Mouse (Mus musculus): ENCODE results near the gene Cacna1b. TPM values are rescaled to one million over a fixed set of nuclear protein-coding genes. Genes with fewer than 3 reads are reported as not detected.
A peak's percentile ranks its signal among the peaks of the same experiment; 100 is the strongest.

Cacna1b gene
- polyA plus RNA-seq, 1 experiment from 2014 or later = 2.7 TPM

DNA sequence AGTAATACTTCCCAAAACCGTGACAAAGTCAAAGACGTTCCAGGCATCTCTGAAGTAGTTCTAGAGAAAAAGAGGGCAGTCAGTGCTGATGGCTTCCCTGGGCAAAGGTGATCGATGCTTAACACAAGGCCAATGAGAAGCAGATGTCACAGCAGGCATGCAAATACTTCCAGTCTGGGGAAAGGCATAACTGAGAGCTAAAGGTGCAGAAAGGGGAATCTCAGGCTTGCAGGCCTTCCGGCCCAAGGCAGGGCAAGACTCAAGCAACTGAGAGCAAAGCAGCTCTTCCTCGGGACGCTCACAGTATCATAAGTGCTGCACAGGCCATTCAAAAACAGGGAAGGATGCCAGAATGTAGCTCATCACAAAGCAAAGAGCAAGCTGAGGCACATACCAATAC lies 114.4 kb downstream of the Cacna1b start:
- Histone ChIP-seq H3K36me3 (ENCODE audit: control insufficient read depth, insufficient read depth, low read length) (no peaks in the 10 kb centered on the region), H3K4me2 (ENCODE audit: low read depth) (no peak overlapping the region), H3K9me3 (ENCODE audit: control insufficient read depth, low read length) (no peaks in the 10 kb centered on the region), H3K9ac (ENCODE audit: low read length) (no peak overlapping the region), H3K27ac (ENCODE audit: low read depth, low read length) (no peak overlapping the region), H3K4me3 (ENCODE audit: low read depth, low read length) (no peak overlapping the region), H3K27me3 (ENCODE audit: control insufficient read depth, insufficient read depth, low read length) (no peaks in the 10 kb centered on the region), H3K4me1 (ENCODE audit: control insufficient read depth, insufficient read depth, low read length) (no peaks in the 10 kb centered on the region)
- 67% methylated on average over 6 of the region's 6 CpGs for WGBS
- ATAC-seq (ENCODE audit: insufficient read depth, low FRiP score, low TSS enrichment) = no peak
- DNase-seq (ENCODE audit: low spot score) = no peak

- Histone ChIP-seq H3K4me3 (ENCODE audit: low read depth, low read length) (no peak overlapping the region), H3K4me2 (ENCODE audit: low read depth) (no peak overlapping the region), H3K36me3 (ENCODE audit: control insufficient read depth, insufficient read depth, low read length) (no peaks in the 10 kb centered on the region), H3K9me3 (ENCODE audit: control insufficient read depth, low read length) (no peaks in the 10 kb centered on the region), H3K4me1 (ENCODE audit: control insufficient read depth, insufficient read depth, low read length) (no peaks in the 10 kb centered on the region), H3K9ac (ENCODE audit: low read length) (no peak overlapping the region), H3K27ac (ENCODE audit: low read depth, low read length) (no peak overlapping the region), H3K27me3 (ENCODE audit: control insufficient read depth, insufficient read depth, low read length) (no peaks in the 10 kb centered on the region)
- ATAC-seq (ENCODE audit: insufficient read depth, low FRiP score, low TSS enrichment) = no peak
- WGBS = 97% methylated on average over 5 of the region's 5 CpGs
- DNase-seq (ENCODE audit: low spot score) = no peak
Observed at GRCm38 (mm10) chr2:24646452-24647146, 116.4 kb downstream of the Cacna1b start.

DNA sequence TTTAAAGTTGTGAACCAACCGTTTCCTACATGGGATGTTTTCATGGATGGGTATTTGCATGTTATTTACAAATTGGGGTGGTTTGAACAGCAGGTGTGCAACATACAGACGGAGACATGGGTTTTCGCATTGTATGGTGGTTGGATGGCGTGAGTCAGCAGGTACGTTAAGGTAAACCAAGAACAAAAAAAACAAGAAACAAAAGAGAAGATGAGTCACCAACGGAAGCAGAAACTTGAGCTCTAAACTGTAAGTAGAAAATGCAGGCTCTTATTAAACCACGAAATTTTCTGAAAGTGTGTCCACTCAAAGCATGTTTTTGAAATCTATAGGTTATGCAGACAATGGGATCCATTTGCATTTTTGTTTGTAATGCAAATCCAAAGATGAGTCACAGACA lies 120.1 kb downstream of the Cacna1b start:
- H3K27ac ChIP-seq (ENCODE audit: low read depth, low read length) = no peak overlapping the region
- H3K4me2 ChIP-seq (ENCODE audit: low read depth) = no peak overlapping the region
- no peak for DNase-seq (ENCODE audit: low spot score)
- 85% methylated on average over 7 of the region's 7 CpGs for WGBS
- H3K9ac ChIP-seq (ENCODE audit: low read length) = no peak overlapping the region
- H3K27me3 ChIP-seq (ENCODE audit: control insufficient read depth, insufficient read depth, low read length) = no peaks in the 10 kb centered on the region
- H3K36me3 ChIP-seq (ENCODE audit: control insufficient read depth, insufficient read depth, low read length) = no peaks in the 10 kb centered on the region
- no peak for ATAC-seq (ENCODE audit: insufficient read depth, low FRiP score, low TSS enrichment)
- H3K9me3 ChIP-seq (ENCODE audit: control insufficient read depth, low read length) = no peaks in the 10 kb centered on the region
- peaks cover 12% of the 10 kb centered on the region for H3K4me1 ChIP-seq (ENCODE audit: control insufficient read depth, insufficient read depth, low read length)
- H3K4me3 ChIP-seq (ENCODE audit: low read depth, low read length) = no peak overlapping the region

DNA sequence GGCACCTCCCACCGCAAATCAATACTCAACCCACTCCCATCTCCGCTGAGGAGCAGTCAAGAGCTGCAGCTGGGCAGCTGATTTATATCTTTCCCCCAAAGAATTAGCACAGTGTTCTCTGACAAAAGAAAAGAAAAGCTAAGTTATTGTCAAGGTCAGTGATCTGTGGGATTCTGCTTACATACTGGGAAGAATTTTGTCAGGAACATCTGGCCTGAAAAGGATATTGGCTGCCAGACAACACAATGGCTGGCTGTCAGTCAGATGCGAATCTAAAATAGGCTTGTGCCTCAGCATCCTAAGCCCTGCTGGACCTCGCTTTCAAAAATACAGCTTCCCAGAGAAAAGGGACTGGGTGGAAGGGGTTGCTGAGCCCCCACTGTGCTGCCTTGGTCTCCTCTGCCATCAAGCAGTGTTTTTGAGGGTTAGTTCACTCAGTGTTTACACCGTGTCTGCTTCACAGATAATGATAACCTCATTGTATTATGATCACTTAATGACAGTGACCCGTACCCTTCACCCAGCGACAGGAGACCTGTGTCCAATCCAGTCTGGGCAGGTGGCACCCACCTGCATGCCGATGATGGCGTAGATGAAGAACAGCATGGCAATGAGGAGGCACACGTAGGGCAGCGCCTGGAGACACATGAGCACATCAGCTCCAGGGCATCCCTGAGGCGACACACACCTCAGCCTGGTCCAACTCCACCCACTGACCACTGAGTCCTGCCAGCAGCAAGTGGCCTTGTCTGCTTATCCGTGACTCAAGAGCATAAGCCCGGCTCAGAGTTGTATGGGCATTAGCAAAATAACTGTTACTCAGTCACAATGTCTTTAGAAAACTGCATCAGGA lies 124.6 kb downstream of the Cacna1b start:
- peak; percentile 26 for DNase-seq (ENCODE audit: low spot score)
- Histone ChIP-seq H3K4me3 (ENCODE audit: low read depth, low read length) (no peak overlapping the region), H3K9ac (ENCODE audit: low read length) (no peak overlapping the region), H3K27me3 (ENCODE audit: control insufficient read depth, insufficient read depth, low read length) (no peaks in the 10 kb centered on the region), H3K4me2 (ENCODE audit: low read depth) (no peak overlapping the region), H3K9me3 (ENCODE audit: control insufficient read depth, low read length) (no peaks in the 10 kb centered on the region), H3K4me1 (ENCODE audit: control insufficient read depth, insufficient read depth, low read length) (peaks cover 12% of the 10 kb centered on the region), H3K36me3 (ENCODE audit: control insufficient read depth, insufficient read depth, low read length) (no peaks in the 10 kb centered on the region), H3K27ac (ENCODE audit: low read depth, low read length) (peak overlapping the region; percentile 54)
- ATAC-seq (ENCODE audit: insufficient read depth, low FRiP score, low TSS enrichment) = peak; percentile 86; the same call in 1 of the 2 replicates
- 64% methylated on average over 14 of the region's 14 CpGs for WGBS

DNA sequence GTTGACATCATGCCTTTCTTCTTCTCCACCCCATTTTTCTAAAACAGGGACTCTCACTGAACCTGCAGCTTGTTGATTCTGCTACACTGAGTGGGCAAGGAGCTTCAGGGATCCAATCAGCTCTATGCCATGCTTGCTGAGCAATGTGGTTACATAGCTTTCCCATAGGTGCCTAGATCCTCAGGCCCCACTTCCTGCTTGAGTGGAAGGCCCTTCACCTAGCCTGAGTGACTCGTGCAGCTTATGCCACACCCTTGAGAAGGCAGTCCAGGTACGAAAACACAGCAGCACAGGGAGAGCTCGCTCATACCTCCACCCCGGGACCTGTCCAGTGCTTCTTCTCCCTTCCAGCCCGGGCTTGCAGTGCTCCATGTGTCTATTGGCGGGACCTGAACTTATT lies 129.3 kb downstream of the Cacna1b start:
- H3K4me3 ChIP-seq (ENCODE audit: low read depth, low read length) = no peak overlapping the region
- no peaks in the 10 kb centered on the region for H3K9me3 ChIP-seq (ENCODE audit: control insufficient read depth, low read length)
- H3K4me1 ChIP-seq (ENCODE audit: control insufficient read depth, insufficient read depth, low read length) = peaks cover 7% of the 10 kb centered on the region
- WGBS = 84% methylated on average over 6 of the region's 6 CpGs
- no peak for DNase-seq (ENCODE audit: low spot score)
- H3K9ac ChIP-seq (ENCODE audit: low read length) = no peak overlapping the region
- no peak overlapping the region for H3K27ac ChIP-seq (ENCODE audit: low read depth, low read length)
- no peaks in the 10 kb centered on the region for H3K27me3 ChIP-seq (ENCODE audit: control insufficient read depth, insufficient read depth, low read length)
- H3K4me2 ChIP-seq (ENCODE audit: low read depth) = no peak overlapping the region
- no peak for ATAC-seq (ENCODE audit: insufficient read depth, low FRiP score, low TSS enrichment)
- no peaks in the 10 kb centered on the region for H3K36me3 ChIP-seq (ENCODE audit: control insufficient read depth, insufficient read depth, low read length)

DNA sequence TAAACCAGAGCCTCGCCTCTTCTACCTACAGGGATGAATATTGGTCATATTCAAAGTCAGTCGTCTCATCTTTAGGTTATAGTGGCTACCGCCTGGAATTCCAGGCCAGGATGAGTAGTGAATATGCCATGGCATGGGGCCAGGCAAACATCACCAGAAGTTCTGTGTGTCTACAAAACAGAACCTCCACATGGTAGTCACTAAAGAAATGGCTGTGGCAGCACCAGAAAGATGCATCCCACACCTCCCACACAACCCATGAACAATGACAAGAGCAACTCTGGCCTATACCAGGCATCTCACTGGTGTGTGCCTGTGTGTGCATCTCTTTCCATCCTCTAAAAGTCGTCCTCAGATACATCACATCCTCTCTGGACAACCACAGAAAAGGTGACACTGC lies 145.8 kb downstream of the Cacna1b start:
- H3K27me3 ChIP-seq (ENCODE audit: control insufficient read depth, insufficient read depth, low read length) = no peaks in the 10 kb centered on the region
- DNase-seq (ENCODE audit: low spot score) (no peak), ATAC-seq (ENCODE audit: insufficient read depth, low FRiP score, low TSS enrichment) (no peak)
- no peak overlapping the region for H3K4me2 ChIP-seq (ENCODE audit: low read depth)
- H3K9me3 ChIP-seq (ENCODE audit: control insufficient read depth, low read length) = no peaks in the 10 kb centered on the region
- H3K4me3 ChIP-seq (ENCODE audit: low read depth, low read length) = no peak overlapping the region
- no peak overlapping the region for H3K9ac ChIP-seq (ENCODE audit: low read length)
- 77% methylated on average over 4 of the region's 4 CpGs for WGBS
- H3K4me1 ChIP-seq (ENCODE audit: control insufficient read depth, insufficient read depth, low read length) = no peaks in the 10 kb centered on the region
- H3K27ac ChIP-seq (ENCODE audit: low read depth, low read length) = no peak overlapping the region
- no peaks in the 10 kb centered on the region for H3K36me3 ChIP-seq (ENCODE audit: control insufficient read depth, insufficient read depth, low read length)

- no peaks in the 10 kb centered on the region for H3K9me3 ChIP-seq (ENCODE audit: control insufficient read depth, low read length)
- no peaks in the 10 kb centered on the region for H3K36me3 ChIP-seq (ENCODE audit: control insufficient read depth, insufficient read depth, low read length)
- H3K27me3 ChIP-seq (ENCODE audit: control insufficient read depth, insufficient read depth, low read length) = no peaks in the 10 kb centered on the region
- WGBS = 71% methylated on average over 7 of the region's 7 CpGs
- H3K27ac ChIP-seq (ENCODE audit: low read depth, low read length) = no peak overlapping the region
- DNase-seq (ENCODE audit: low spot score) = no peak
- no peak for ATAC-seq (ENCODE audit: insufficient read depth, low FRiP score, low TSS enrichment)
- H3K4me3 ChIP-seq (ENCODE audit: low read depth, low read length) = no peak overlapping the region
- no peak overlapping the region for H3K4me2 ChIP-seq (ENCODE audit: low read depth)
- H3K4me1 ChIP-seq (ENCODE audit: control insufficient read depth, insufficient read depth, low read length) = no peaks in the 10 kb centered on the region
- no peak overlapping the region for H3K9ac ChIP-seq (ENCODE audit: low read length)
Observed at GRCm38 (mm10) chr2:24609789-24610188, 153.2 kb downstream of the Cacna1b start.

GRCm38 (mm10) chr2:24608765-24609138 lies 154.2 kb downstream of the Cacna1b start:
- Histone ChIP-seq H3K36me3 (ENCODE audit: control insufficient read depth, insufficient read depth, low read length) (no peaks in the 10 kb centered on the region), H3K9ac (ENCODE audit: low read length) (no peak overlapping the region), H3K4me2 (ENCODE audit: low read depth) (no peak overlapping the region), H3K4me1 (ENCODE audit: control insufficient read depth, insufficient read depth, low read length) (no peaks in the 10 kb centered on the region), H3K27me3 (ENCODE audit: control insufficient read depth, insufficient read depth, low read length) (no peaks in the 10 kb centered on the region), H3K27ac (ENCODE audit: low read depth, low read length) (no peak overlapping the region), H3K9me3 (ENCODE audit: control insufficient read depth, low read length) (no peaks in the 10 kb centered on the region), H3K4me3 (ENCODE audit: low read depth, low read length) (no peak overlapping the region)
- 42% methylated on average over 7 of the region's 7 CpGs for WGBS
- DNase-seq (ENCODE audit: low spot score) (no peak), ATAC-seq (ENCODE audit: insufficient read depth, low FRiP score, low TSS enrichment) (no peak)
